Mouse (Mus musculus) hindbrain, postnatal 0 days (tissue): Measurements from ENCODE around the gene Myo1c. TPM values are rescaled to one million over a fixed set of nuclear protein-coding genes. Genes with fewer than 3 reads are reported as not detected.
A peak's percentile ranks its signal among the peaks of the same experiment; 100 is the strongest.

Experiments used
- ATAC-seq: fragments of 200-750 bp; cut with Nextera tagmentation; 2 replicates; pipeline ENCODE4 v1.8.0; 2017; ENCODE audit warnings: mild to moderate bottlenecking, moderate TSS enrichment, moderate library complexity
- DNase-seq: peaks from one replicate; pipeline ENCODE4 v3.0.0-alpha.2; 2015; ENCODE audit warnings: low spot score
- H3K27ac ChIP-seq: fragments of 300-500 bp; sonication (generic); 2 replicates; pipeline ENCODE4 v1.5.1; 2014; ENCODE audit warnings: mild to moderate bottlenecking
- H3K27me3 ChIP-seq: fragments of 300-500 bp; sonication (generic); 2 replicates; pipeline ENCODE4 v1.6.1; 2014; ENCODE audit warnings: low read length, mixed read lengths; ENCODE audit not compliant: insufficient read depth
- H3K36me3 ChIP-seq: fragments of 300-500 bp; sonication (generic); 2 replicates; pipeline ENCODE4 v1.6.1; 2014; ENCODE audit warnings: low read length, mixed read lengths; ENCODE audit not compliant: insufficient read depth
- H3K4me1 ChIP-seq: fragments of 300-500 bp; sonication (generic); 2 replicates; pipeline ENCODE4 v1.6.1; 2014; ENCODE audit warnings: antibody characterized with exemption, low read length, mixed read lengths; ENCODE audit not compliant: insufficient read depth
- H3K4me2 ChIP-seq: fragments of 300-500 bp; sonication (generic); 2 replicates; pipeline ENCODE4 v1.6.1; 2014; ENCODE audit warnings: low read depth, mild to moderate bottlenecking, low read length, moderate library complexity, mixed read lengths
- H3K4me3 ChIP-seq: fragments of 300-500 bp; sonication (generic); 2 replicates; pipeline ENCODE4 v1.5.1; 2014; ENCODE audit warnings: low read length
- H3K9ac ChIP-seq: fragments of 300-500 bp; sonication (generic); replicated peaks from 2 replicates; pipeline ENCODE4 v1.6.1; 2014; ENCODE audit warnings: mild to moderate bottlenecking, low read length, moderate library complexity, mixed read lengths
- H3K9me3 ChIP-seq: fragments of 300-500 bp; sonication (generic); 2 replicates; pipeline ENCODE4 v1.6.1; 2016; ENCODE audit warnings: low read length, mixed read lengths
- CTCF ChIP-seq: IDR thresholded peaks from 2 replicates; pipeline ENCODE4 v1.5.1; 2016; ENCODE audit warnings: antibody characterized with exemption, control low read depth, low read depth
- WGBS: fragments of 180-500 bp; shearing (Covaris S2); extraction: QIAGEN DNeasy Blood & Tissue Kit; methylation state at CpG from one replicate; pipeline ENCODE4 v1.1.7; 2014; 5-methylcytosine and 5-hydroxymethylcytosine counted together
- polyA plus RNA-seq: library from polyadenylated mRNA; unstranded; fragments of >200 nt; fragmentation: Nextera tagmentation; extraction: Ambion mirVana; gene quantifications from 2 replicates; pipeline ENCODE4 v1.2.1, GENCODE M21; 2015
- total RNA-seq: library from RNA; depleted of rRNA; stranded (reverse); fragments of >200 nt; gene quantifications from 2 replicates; pipeline ENCODE4 v1.2.3, GENCODE M21; 2014; rRNA removed

Myo1c gene
- total and polyA plus RNA-seq, 2 experiments from 2014 or later = 9.3 to 22.4 TPM

DNA sequence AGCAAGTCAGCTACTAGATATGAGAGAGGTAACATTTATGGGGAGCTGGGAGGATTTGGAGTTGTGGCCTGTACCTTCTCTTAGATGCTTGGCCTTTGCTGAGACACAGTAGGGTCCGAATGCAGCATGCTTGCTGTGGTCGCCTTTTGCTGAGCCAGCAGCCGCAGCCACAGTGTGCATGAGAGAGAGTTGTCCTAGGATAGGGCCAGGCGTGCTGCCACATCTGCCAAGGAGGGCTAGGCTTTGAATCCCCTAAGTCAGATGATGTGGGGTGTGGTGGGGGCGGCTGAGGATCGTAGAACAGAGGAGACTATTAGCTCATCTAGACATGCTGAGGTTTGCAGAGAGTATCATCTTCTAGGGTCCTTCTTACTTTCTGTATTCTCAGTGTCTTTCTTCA is 52.5 kb downstream of the Myo1c start:
- H3K36me3 ChIP-seq = peaks cover 33% of the 10 kb centered on the region
- DNase-seq = no peak
- H3K9ac ChIP-seq = no peak overlapping the region
- no peaks in the 10 kb centered on the region for H3K9me3 ChIP-seq
- H3K27ac ChIP-seq = no peak overlapping the region
- TF ChIP-seq CTCF = no peak
- no peak overlapping the region for H3K4me2 ChIP-seq
- no peaks in the 10 kb centered on the region for H3K27me3 ChIP-seq
- H3K4me3 ChIP-seq = no peak overlapping the region
- no peaks in the 10 kb centered on the region for H3K4me1 ChIP-seq
- ATAC-seq = no peak
- WGBS = 93% methylated on average over 6 of the region's 6 CpGs

DNA sequence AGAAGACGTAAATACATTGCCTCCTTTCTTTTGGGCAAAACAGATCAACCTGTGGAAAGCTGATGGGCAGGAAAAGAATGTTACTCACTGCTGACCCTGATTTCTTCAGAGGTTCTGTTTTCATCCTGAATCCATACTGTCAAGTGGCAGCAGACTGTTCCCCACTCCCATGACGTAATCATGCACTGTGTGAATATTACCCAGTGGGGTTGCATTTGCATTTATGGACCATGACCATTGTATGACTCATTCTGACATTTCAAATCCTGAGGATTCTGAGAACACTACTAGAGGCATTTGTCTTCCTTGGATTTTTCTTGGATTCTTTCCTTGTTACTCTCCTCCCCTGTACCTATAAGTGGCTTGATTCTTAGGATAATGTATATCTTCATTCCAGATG is 53.4 kb downstream of the Myo1c start:
- Histone ChIP-seq H3K4me1 (no peaks in the 10 kb centered on the region), H3K27me3 (no peaks in the 10 kb centered on the region), H3K36me3 (peaks cover 26% of the 10 kb centered on the region), H3K9me3 (no peaks in the 10 kb centered on the region), H3K9ac (no peak overlapping the region), H3K4me2 (no peak overlapping the region), H3K27ac (no peak overlapping the region), H3K4me3 (no peak overlapping the region)
- WGBS = 94% methylated on average over 2 of the region's 2 CpGs
- ATAC-seq (no peak), DNase-seq (no peak)
- no peak for TF ChIP-seq CTCF

DNA sequence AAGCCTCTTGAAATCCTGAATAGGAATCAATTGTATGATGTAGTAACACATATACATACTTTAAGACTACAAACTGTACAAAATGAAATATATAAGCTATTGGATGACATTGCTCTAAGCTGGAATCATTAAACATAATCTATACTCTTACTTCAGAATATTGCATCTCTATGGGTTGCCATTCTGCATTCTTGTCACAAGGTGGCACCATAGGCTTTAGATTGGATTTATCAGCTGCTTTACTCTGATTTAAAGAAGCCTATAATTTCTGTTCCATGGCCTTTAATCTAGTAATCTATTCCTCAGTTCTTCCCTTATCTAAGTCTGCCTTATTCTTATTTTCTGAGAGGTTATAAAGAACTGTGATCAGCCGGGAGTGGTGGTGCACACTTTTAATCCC is 63.6 kb downstream of the Myo1c start:
- Histone ChIP-seq H3K27me3 (no peaks in the 10 kb centered on the region), H3K36me3 (no peaks in the 10 kb centered on the region), H3K4me3 (no peak overlapping the region), H3K9me3 (no peaks in the 10 kb centered on the region), H3K9ac (no peak overlapping the region), H3K4me1 (no peaks in the 10 kb centered on the region), H3K4me2 (no peak overlapping the region), H3K27ac (no peak overlapping the region)
- ATAC-seq (no peak), DNase-seq (peak; percentile 50)
- TF ChIP-seq CTCF = peak; percentile 62
- 92% methylated on average over 1 of the region's 1 CpGs for whole genome bisulfite sequencing

DNA sequence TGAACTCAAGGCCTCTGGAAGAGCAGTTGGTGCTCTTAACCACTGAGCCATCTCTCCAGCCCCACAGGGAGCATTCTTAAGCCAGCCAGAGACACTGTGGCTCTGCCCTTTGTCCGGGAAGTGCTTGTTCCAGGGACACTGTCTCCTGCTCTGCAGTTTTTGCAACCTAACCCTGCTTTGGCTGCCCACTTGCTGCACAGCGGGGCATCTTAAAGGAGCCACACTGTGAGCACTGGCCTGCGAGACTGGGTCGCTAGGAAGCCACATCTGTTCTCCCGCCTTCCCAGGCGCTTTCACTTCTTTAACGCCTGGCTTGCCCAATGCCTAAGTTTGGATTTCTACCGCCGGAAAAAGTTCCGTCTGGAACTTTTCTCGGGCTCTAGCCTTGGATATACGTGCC is 65.3 kb downstream of the Myo1c start:
- WGBS = 20% methylated on average over 12 of the region's 12 CpGs
- peak; percentile 16 for DNase-seq
- H3K9ac ChIP-seq = no peak overlapping the region
- no peaks in the 10 kb centered on the region for H3K36me3 ChIP-seq
- no peak overlapping the region for H3K4me3 ChIP-seq
- no peaks in the 10 kb centered on the region for H3K27me3 ChIP-seq
- no peaks in the 10 kb centered on the region for H3K9me3 ChIP-seq
- TF ChIP-seq CTCF = no peak
- H3K4me2 ChIP-seq = peak overlapping the region; percentile 28; the same call in 1 of the 2 replicates
- ATAC-seq = no peak
- H3K27ac ChIP-seq = no peak overlapping the region
- no peaks in the 10 kb centered on the region for H3K4me1 ChIP-seq

DNA sequence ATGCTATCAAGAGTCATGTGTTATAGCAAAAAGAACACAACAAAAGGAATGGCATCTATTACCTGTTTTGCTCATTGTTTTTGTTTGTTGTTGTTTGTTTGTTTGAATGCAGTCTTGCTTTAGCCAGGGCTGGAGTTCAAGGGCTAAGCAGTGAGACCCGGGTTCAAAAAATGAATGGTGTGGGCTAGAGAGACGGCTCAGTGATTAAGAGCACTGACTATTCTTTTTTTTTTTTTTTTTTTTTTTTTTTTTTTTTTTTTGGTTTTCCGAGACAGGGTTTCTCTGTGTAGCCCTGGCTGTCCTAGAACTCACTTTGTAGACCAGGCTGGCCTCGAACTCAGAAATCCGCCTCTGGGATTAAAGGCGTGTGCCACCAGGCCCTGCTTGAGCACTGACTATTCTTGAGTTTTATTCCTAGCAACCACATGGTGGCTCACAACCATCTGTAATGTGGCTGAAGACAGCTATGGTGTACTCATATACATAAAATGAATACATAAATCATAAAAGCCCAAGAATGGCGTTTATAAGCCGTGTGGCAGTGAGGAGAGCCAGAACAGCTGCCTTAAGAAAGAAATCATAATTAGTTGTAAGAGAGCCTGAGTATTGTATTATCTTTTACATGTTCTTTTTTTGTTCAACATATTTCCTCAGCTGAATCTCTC is 66.5 kb downstream of the Myo1c start:
- Histone ChIP-seq H3K27ac (no peak overlapping the region), H3K9me3 (no peaks in the 10 kb centered on the region), H3K4me3 (no peak overlapping the region), H3K27me3 (no peaks in the 10 kb centered on the region), H3K4me1 (no peaks in the 10 kb centered on the region), H3K9ac (no peak overlapping the region), H3K36me3 (no peaks in the 10 kb centered on the region), H3K4me2 (no peak overlapping the region)
- 75% methylated on average over 7 of the region's 8 CpGs for WGBS
- TF ChIP-seq CTCF = no peak
- DNase-seq (no peak), ATAC-seq (no peak)

DNA sequence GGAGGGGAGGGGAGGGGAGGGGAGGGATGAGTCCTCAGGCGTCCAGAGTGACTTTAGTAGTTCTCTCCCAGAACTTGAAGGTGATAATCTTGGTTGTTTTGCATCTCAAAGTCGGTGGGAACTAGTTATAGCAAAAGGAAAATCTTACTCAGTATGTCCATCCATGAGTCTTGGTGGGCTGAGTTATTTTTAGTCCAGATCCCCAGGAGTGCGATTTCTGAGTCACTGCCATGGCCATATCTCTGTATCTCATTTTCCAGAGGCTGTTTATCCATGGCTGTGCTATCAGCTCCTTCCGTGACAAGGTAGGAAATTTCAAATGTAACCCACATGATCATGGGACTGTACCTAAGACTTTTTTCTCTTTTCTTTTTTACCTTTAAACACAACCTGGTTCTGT is 72.0 kb downstream of the Myo1c start:
- Histone ChIP-seq H3K36me3 (no peaks in the 10 kb centered on the region), H3K9ac (no peak overlapping the region), H3K4me1 (no peaks in the 10 kb centered on the region), H3K4me3 (no peak overlapping the region), H3K27ac (no peak overlapping the region), H3K27me3 (no peaks in the 10 kb centered on the region), H3K4me2 (no peak overlapping the region), H3K9me3 (no peaks in the 10 kb centered on the region)
- DNase-seq (no peak), ATAC-seq (no peak)
- 66% methylated on average over 4 of the region's 4 CpGs for WGBS
- no peak for TF ChIP-seq CTCF

Other genes with a start within 250 kb of the Myo1c start
- gene Serpinf1, start 227.8 kb upstream of the Myo1c start, total RNA-seq = 56.6 and 57.6 TPM in 2 replicates
- 41.5 and 47.1 TPM in 2 replicates for gene Serpinf1, start 227.8 kb upstream of the Myo1c start, polyA plus RNA-seq
- 0.05 TPM in 1 of 2 replicates, not detected in the other for gene Serpinf2, start 210.9 kb upstream of the Myo1c start, total RNA-seq
- not detected in 2 replicates for gene Serpinf2, start 210.9 kb upstream of the Myo1c start, polyA plus RNA-seq
- 19.4 and 20.4 TPM in 2 replicates for gene Wdr81, start 195.8 kb upstream of the Myo1c start, total RNA-seq
- gene Wdr81, start 195.8 kb upstream of the Myo1c start, polyA plus RNA-seq = 3.9 and 4.1 TPM in 2 replicates
- 1.0 and 3.4 TPM in 2 replicates for gene Tlcd2, start 188.8 kb upstream of the Myo1c start, total RNA-seq
- gene Tlcd2, start 188.8 kb upstream of the Myo1c start, polyA plus RNA-seq = 1.5 and 1.6 TPM in 2 replicates
- 118 and 126 TPM in 2 replicates for gene Prpf8, start 163.7 kb upstream of the Myo1c start, total RNA-seq
- gene Prpf8, start 163.7 kb upstream of the Myo1c start, polyA plus RNA-seq = 25.9 and 29.4 TPM in 2 replicates
- 3.9 and 6.6 TPM in 2 replicates for gene Rilp, start 140.4 kb upstream of the Myo1c start, total RNA-seq
- 7.3 and 7.6 TPM in 2 replicates for gene Rilp, start 140.4 kb upstream of the Myo1c start, polyA plus RNA-seq
- 3.3 and 3.7 TPM in 2 replicates for gene Scarf1, start 137.0 kb upstream of the Myo1c start, total RNA-seq
- 3.5 and 3.6 TPM in 2 replicates for gene Scarf1, start 137.0 kb upstream of the Myo1c start, polyA plus RNA-seq
- gene Slc43a2, start 118.8 kb upstream of the Myo1c start, total RNA-seq = 31.3 and 36.2 TPM in 2 replicates
- 17.2 and 17.8 TPM in 2 replicates for gene Slc43a2, start 118.8 kb upstream of the Myo1c start, polyA plus RNA-seq
- gene Pitpna, start 62.4 kb upstream of the Myo1c start, total RNA-seq = 90.7 and 91.4 TPM in 2 replicates
- 95.9 and 109 TPM in 2 replicates for gene Pitpna, start 62.4 kb upstream of the Myo1c start, polyA plus RNA-seq
- gene Inpp5k, start 19.5 kb upstream of the Myo1c start, total RNA-seq = 52.1 and 53.2 TPM in 2 replicates
- 38.8 and 43.9 TPM in 2 replicates for gene Inpp5k, start 19.5 kb upstream of the Myo1c start, polyA plus RNA-seq
- gene Crk, start 28.8 kb downstream of the Myo1c start, total RNA-seq = 83.3 and 111 TPM in 2 replicates
- gene Crk, start 28.8 kb downstream of the Myo1c start, polyA plus RNA-seq = 82.3 and 82.5 TPM in 2 replicates
- 181 and 188 TPM in 2 replicates for gene Ywhae, start 82.4 kb downstream of the Myo1c start, total RNA-seq
- 1,457 and 1,531 TPM in 2 replicates for gene Ywhae, start 82.4 kb downstream of the Myo1c start, polyA plus RNA-seq
- 12.7 and 12.8 TPM in 2 replicates for gene Doc2b, start 145.5 kb downstream of the Myo1c start, total RNA-seq
- 4.0 and 4.3 TPM in 2 replicates for gene Doc2b, start 145.5 kb downstream of the Myo1c start, polyA plus RNA-seq